Mouse (Mus musculus): ENCODE data around the gene Relt. TPM values are rescaled to one million over a fixed set of nuclear protein-coding genes. Genes with fewer than 3 reads are reported as not detected.

Relt gene
- total RNA-seq, 1 experiment from 2014 or later: 18.3 TPM

DNA sequence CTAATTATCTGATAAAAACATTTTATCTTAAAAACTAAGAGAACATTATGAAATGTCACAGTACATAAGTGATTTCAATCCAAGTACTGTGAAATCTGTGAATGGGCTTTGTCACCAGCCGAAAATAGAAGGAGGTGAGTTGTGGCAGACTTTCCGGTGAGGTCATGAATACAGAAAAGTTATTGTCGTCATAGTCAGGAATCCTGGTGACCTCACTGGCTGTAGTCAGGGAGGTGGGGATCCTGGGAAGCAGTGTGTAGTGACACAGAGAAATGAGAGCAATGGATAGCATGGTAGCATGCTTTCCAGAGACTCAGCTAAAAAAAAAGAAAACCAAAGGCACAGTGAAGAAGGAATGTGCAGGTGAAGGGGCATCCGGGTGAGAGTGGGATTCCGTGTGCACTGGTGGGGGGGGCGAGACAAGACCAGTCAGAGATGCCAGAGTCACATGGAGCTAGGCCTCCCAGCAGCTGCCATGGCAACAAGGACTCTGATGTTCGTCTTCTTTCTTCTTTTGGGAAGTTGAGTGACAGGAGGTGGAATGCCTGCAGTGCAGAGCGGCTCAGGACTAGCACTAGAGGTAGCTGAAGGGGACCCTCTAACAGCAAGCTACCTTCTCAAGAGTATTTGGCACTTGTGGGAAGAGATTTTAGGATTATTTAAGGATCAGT, 47.2 kb downstream of the Relt start:
- ATAC-seq (replicated peaks; ENCODE audit: low read depth, poor library complexity, severe bottlenecking): no peak

DNA sequence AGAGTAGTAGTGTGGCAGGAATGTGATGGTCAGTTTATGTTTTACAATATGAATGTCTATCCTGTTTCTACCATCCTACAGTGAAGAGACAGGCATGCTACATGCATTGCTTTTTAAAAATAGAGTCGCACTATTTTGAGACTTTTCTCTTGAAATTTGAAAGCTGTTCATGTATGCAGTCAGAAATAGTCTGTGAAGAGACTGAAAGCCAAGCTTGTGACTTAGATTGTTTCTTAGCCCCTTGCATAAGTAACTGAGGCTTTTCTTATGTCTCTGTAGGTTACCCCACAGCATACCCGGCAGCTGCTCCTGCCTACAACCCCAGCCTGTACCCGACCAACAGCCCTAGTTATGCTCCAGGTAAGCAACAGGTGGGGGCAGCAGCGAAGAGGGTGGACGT, 50.6 kb downstream of the Relt start:
- no peak for ATAC-seq (replicated peaks; ENCODE audit: low read depth, poor library complexity, severe bottlenecking)

DNA sequence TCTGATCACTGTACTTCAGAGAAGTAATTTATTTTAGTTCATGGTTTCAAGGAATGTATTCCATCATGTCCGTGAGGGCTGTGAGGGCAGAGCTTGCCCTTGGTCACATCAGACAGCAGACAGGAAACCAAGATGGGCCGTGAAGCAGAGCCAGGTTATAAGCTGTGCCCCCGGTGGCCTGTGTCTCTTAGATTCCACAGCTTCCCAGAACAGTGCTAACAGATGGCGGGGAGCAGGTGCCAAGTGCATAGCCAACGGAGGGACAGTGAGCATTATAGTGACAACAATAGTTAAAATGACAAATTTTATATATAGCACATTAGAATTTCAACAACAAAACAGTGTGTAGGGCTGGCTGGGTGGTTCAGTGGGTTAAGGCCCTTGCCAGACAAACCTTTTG, 51.3 kb downstream of the Relt start:
- ATAC-seq (replicated peaks; ENCODE audit: low read depth, poor library complexity, severe bottlenecking): no peak

DNA sequence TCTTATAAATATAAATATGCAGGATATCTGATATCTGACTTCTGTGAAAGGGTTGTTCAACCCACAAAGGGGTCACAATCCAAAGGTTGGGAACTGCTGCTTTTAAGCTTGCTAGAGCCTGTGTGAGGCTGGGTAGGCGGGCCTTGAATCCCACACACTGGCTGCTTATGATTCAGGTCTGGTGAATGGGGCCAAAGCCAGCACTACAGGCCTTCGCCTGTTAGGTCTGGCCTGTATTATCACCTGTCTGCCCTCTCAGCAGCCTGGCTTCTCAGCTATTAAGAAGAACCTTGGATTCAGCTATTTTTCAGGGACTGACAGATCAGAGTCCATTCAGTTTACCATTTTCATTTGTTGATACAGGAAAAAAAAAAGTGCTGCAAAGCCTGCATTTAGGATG, 57.9 kb downstream of the Relt start:
- no peak for ATAC-seq (replicated peaks; ENCODE audit: low read depth, poor library complexity, severe bottlenecking)

DNA sequence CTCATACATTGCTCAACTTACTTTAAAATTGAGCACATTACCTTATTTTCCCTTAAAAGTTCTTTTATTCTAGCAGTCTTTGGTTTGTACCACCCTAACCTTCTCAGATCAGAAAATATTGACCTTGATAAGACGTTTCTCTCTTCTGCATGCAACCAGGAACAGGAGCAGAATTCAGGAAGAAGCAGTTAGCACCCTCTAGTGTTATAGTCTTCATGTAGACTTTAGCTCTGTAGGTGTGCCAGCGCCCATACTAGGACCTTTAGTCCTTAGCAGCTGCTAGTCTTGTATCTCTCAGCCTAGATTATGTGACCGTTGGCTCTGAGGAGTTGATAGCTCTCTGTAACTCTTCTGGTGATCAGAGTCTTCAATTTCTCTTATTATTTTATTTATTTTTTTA, 64.4 kb downstream of the Relt start:
- ATAC-seq (replicated peaks; ENCODE audit: low read depth, poor library complexity, severe bottlenecking): peak; percentile 71; the same call in 1 of the 2 replicates

Other genes with a start within 250 kb of the Relt start
- gene Plekhb1, start 201.0 kb downstream of the Relt start, total RNA-seq (2017): 0.15 and 0.37 TPM in 2 replicates
- 12.2 and 17.0 TPM in 2 replicates for gene Fam168a, start 156.8 kb downstream of the Relt start, total RNA-seq (2017)
- 0.05 and 0.59 TPM in 2 replicates for gene Arhgef17, start 68.7 kb upstream of the Relt start, total RNA-seq (2017)
- gene P2ry6, start 111.2 kb upstream of the Relt start, total RNA-seq (2017): not detected in 2 replicates
- gene P2ry2, start 149.4 kb upstream of the Relt start, total RNA-seq (2017): 7.8 and 8.8 TPM in 2 replicates
- 43.4 and 85.4 TPM in 2 replicates for gene Fchsd2, start 229.4 kb upstream of the Relt start, total RNA-seq (2017)